Mouse (Mus musculus) stomach, postnatal 0 days (tissue): ENCODE measurements at regions not wholly inside any gene's neighbourhood (a gene's known extent, or its start where the extent isn't known, plus 50 kb on each side); places are given as distances from the start of the nearest gene placed in this dataset.
A peak's percentile ranks its signal among the peaks of the same experiment; 100 is the strongest.

Experiments used
- ATAC-seq: fragments of 200-750 bp; cut with Nextera tagmentation; 2 replicates; pipeline ENCODE4 v1.8.0; 2017; ENCODE audit not compliant: low FRiP score, low TSS enrichment
- DNase-seq: peaks from one replicate; pipeline ENCODE4 v3.0.0-alpha.2; 2016; ENCODE audit warnings: low spot score
- H3K27ac ChIP-seq: fragments of 300-500 bp; sonication (generic); replicated peaks from 2 replicates; pipeline ENCODE4 v1.5.1; 2014; ENCODE audit warnings: mild to moderate bottlenecking, control low read depth
- H3K27me3 ChIP-seq: fragments of 300-500 bp; sonication (generic); 2 replicates; pipeline ENCODE4 v1.6.1; 2014; ENCODE audit warnings: low read length; ENCODE audit not compliant: control insufficient read depth, insufficient read depth
- H3K36me3 ChIP-seq: fragments of 300-500 bp; sonication (generic); 2 replicates; pipeline ENCODE4 v1.6.1; 2014; ENCODE audit warnings: low read length, mixed read lengths; ENCODE audit not compliant: control insufficient read depth, insufficient read depth
- H3K4me1 ChIP-seq: fragments of 300-500 bp; sonication (generic); replicated peaks from 2 replicates; pipeline ENCODE4 v1.6.1; 2014; ENCODE audit warnings: antibody characterized with exemption; ENCODE audit not compliant: control insufficient read depth, insufficient read depth
- H3K4me2 ChIP-seq: fragments of 300-500 bp; sonication (generic); replicated peaks from 2 replicates; pipeline ENCODE4 v1.6.1; 2014; ENCODE audit warnings: low read depth, mild to moderate bottlenecking, control low read depth, moderate library complexity
- H3K4me3 ChIP-seq: fragments of 300-500 bp; sonication (generic); 2 replicates; pipeline ENCODE4 v1.5.1; 2014; ENCODE audit warnings: low read depth, low read length, control low read depth
- H3K9ac ChIP-seq: fragments of 300-500 bp; sonication (generic); 2 replicates; pipeline ENCODE4 v1.6.1; 2014; ENCODE audit warnings: mild to moderate bottlenecking, low read length, control low read depth, mixed read lengths
- H3K9me3 ChIP-seq: fragments of 300-500 bp; sonication (generic); 2 replicates; pipeline ENCODE4 v1.6.1; 2016; ENCODE audit warnings: low read length; ENCODE audit not compliant: control insufficient read depth
- CTCF ChIP-seq: IDR thresholded peaks from 2 replicates; pipeline ENCODE4 v1.5.1; 2016; ENCODE audit warnings: antibody characterized with exemption, low read depth, mild to moderate bottlenecking, moderate library complexity
- EP300 ChIP-seq: optimal IDR thresholded peaks from 2 replicates; pipeline ENCODE3; 2016; ENCODE audit warnings: antibody characterized with exemption
- WGBS: fragments of 180-500 bp; shearing (Covaris S2); extraction: QIAGEN DNeasy Blood & Tissue Kit; methylation state at CpG from one replicate; pipeline ENCODE4 v1.1.7; 2014; 5-methylcytosine and 5-hydroxymethylcytosine counted together

DNA sequence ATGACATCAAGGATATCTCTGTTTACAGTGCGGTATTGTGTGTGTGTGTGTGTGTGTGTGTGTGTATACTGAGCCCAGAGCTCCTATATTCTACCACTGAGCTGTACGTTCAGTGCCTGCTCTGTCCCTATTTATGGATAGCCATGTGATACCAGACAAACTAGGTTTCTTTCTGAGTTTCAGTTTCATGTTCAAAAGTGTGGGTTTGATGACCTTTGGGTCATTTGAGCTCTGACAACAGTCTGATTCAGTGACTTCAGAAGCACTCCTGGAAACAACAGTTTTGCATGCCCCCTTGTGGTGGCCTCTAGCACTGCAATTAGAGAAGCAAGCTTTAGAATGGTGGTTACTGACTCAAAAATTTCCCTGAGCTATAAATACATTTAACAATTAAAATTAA lies 50.9 kb upstream of the Tent2 start:
- DNase-seq = peak; percentile 78
- no peaks in the 10 kb centered on the region for H3K36me3 ChIP-seq
- no peak overlapping the region for H3K27ac ChIP-seq
- H3K4me1 ChIP-seq = no peaks in the 10 kb centered on the region
- H3K4me3 ChIP-seq = no peak overlapping the region
- 71% methylated on average over 2 of the region's 2 CpGs for WGBS
- H3K4me2 ChIP-seq = no peak overlapping the region
- TF ChIP-seq CTCF (peak; percentile 90), EP300 (no peak)
- H3K9ac ChIP-seq = no peak overlapping the region
- no peaks in the 10 kb centered on the region for H3K9me3 ChIP-seq
- ATAC-seq = peak; percentile 63
- no peaks in the 10 kb centered on the region for H3K27me3 ChIP-seq

DNA sequence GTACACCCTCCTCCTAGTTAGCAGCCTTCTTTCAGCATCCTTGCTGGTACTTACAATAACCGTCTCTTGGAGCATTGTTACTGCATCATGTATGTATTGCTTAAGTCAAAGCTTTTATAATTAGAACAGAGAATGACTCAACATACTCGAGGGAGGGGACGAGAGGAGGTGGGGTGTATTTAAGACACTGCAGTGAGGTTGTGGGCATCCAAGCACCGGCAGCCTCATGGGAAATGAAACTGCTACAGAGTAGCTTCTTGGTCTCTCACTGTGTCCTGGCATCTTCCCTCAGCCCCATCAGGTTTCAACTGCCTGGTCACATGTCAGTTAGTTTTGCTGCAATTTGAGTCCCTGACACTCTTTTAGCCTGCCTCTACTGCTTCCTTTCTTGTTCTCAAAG lies 50.7 kb upstream of the Homer1 start:
- H3K9ac ChIP-seq = no peak overlapping the region
- H3K4me1 ChIP-seq = no peaks in the 10 kb centered on the region
- no peaks in the 10 kb centered on the region for H3K27me3 ChIP-seq
- WGBS = 69% methylated on average over 4 of the region's 4 CpGs
- no peak overlapping the region for H3K27ac ChIP-seq
- no peaks in the 10 kb centered on the region for H3K36me3 ChIP-seq
- no peak for DNase-seq
- ATAC-seq = no peak
- H3K4me3 ChIP-seq = no peak overlapping the region
- TF ChIP-seq CTCF (no peak), EP300 (no peak)
- no peak overlapping the region for H3K4me2 ChIP-seq
- no peaks in the 10 kb centered on the region for H3K9me3 ChIP-seq
